Mouse (Mus musculus): Measurements from ENCODE around the gene Map3k7cl.

The Map3k7cl gene

DNA sequence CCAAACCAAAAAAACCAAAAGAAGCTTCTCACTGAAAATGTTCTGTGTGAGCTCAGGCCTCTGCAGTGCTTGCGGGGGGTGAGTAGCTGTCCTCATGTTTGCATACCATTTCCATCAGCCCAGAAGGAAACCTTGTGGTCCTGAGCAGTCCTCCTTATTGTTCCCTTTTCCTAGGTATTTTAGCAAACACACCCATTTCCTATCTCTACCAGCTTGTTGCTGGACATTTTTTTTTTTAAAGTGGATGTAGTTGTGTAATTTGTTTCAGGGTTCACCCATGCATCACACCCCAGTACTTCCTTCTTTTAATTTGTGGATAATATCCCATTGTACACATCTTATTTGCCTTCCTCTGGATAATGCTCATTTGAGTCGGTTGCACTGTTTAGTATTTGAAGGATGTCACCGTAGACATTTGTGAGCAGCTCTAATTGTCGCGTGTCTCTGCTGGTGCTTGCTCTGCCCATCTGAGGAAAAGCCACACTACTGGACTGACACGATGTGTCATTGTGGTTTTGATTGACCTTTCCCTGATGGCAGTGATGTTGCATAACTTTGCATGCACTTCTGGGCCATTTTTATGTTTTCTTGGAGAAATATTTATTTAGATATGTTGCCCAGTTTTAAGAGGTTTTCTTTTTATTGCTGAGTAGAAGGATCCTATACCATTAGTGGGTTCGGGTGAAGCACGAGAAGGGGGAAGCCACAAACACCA is 32.6 kb downstream of the Map3k7cl start:
- DNase-seq (ENCODE audit: low spot score): no peak

DNA sequence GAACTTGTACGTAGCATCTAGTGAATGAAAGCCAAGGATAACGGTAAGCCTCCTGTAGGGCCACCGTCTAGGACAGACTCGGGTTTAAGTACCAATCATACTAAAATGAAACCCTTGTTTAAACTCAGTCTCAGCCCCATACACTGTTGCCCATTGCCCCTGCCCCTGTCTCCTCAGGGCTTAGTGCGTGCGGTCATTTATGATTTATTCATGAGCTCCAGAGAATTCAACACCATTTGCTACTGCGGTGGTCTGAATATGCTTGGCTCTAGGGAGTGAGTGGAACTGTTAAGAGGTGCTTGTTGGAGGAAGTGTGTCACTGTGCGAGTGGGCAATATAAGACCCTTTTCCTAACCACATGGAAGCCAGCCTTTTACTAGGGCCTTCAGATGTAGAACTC is 34.7 kb downstream of the Map3k7cl start:
- DNase-seq (ENCODE audit: low spot score): no peak

- no peak for DNase-seq (ENCODE audit: low spot score)
These were observed 41.0 kb downstream of the Map3k7cl start for GRCm38 (mm10) chr16:87594145-87594544.

- DNase-seq (ENCODE audit: low spot score): no peak
These were observed 42.0 kb downstream of the Map3k7cl start for GRCm38 (mm10) chr16:87595149-87595548.

DNA sequence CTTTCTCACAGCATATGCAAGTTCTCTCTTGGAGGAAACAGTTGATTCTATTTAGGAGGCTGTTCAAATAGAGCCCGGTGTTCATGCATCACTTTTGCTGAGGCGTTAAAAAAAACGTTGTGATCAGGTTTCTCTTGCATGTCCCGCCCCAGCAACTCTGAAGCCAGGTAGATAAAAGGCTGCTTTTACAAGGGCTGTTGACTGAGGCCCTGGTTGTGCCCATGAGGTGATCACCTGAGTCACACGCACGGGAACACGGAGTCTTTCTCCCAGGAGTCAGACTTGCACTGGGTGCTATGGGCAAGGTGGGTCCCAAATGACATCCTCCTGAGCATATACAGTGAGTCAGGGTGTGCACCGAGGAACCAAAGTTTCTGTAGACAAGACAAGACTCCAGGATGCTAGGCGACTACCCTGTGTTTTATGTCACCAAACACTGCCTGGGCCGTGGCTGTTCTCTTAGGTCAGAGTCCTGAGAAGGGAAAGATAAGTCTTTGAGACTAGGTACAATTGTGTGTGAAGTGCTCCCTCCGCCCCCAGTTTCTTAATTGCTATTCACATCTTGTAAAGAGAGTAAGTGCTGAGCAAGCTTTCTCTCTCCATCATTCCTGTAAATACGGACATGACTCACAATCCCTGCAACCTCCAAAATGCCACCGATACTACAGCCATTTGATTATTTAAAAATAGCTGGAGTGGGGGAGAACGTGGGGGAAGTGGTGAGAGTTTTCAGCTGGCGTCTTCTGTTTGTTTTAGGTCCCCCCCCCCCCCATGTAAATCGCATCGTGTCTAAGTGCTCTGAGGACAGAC is 49.8 kb downstream of the Map3k7cl start:
- no peak for DNase-seq (ENCODE audit: low spot score)

DNA sequence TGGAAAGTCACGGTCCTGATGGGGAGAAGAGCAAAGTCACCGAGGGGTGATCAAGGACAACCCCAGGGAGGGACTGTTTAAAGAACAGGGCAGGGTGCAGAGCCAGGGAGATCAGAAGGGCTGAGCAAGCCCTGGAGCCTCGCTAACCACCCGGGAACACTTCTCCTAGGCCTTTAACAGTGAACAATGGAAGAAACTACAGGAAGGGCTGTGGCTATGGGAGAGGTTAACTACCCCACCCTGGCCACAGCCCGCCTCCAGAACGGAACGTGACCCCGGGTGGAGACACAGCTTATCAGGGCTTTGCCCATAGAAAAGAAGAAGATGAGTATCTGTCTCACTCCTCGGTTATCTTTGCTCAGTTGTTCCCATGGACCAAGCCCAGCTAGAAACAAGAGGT is 50.9 kb downstream of the Map3k7cl start:
- no peak for DNase-seq (ENCODE audit: low spot score)

- DNase-seq (ENCODE audit: low spot score): no peak
These were observed 51.8 kb downstream of the Map3k7cl start for GRCm38 (mm10) chr16:87604883-87605282.

GRCm38 (mm10) chr16:87607383-87607782 is 54.3 kb downstream of the Map3k7cl start:
- no peak for DNase-seq (ENCODE audit: low spot score)

DNA sequence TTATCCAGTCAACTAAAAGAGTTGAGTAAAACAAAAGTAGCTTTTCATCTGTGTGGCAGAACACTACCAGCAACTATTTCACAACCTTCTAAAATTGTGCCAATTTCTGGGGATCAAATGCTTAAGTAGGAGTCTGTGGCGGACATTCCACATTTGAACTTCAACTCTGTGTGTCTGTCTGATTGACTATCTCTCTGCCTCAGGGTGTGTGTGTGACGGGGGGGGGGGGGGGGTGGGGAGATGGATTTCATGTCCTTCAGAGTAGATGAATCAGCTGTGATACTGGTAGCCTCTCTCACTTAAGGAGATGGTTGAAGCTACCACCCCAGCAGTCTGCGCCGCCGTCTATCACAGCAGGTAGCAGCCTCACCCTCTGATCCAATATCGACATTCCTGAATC is 54.8 kb downstream of the Map3k7cl start:
- no peak for DNase-seq (ENCODE audit: low spot score)

DNA sequence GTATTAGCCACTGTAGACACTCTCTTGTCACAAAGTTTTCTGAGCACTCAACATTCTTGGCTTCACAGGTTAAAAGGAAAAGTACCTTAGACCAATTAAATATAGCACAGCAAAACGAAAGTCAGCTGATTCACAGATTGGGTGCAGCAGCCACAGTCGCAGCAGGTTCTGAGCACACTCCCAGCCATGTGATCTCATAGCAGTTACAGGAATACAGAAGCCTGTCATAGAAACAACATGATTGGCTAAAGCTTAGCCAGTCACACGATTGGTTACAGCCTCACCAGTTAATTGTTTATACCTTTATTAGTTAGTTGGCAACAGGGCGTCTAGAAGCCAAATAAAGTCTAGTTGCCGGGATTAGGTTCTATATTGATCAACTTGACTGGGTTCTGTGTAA is 57.0 kb downstream of the Map3k7cl start:
- no peak for DNase-seq (ENCODE audit: low spot score)

DNA sequence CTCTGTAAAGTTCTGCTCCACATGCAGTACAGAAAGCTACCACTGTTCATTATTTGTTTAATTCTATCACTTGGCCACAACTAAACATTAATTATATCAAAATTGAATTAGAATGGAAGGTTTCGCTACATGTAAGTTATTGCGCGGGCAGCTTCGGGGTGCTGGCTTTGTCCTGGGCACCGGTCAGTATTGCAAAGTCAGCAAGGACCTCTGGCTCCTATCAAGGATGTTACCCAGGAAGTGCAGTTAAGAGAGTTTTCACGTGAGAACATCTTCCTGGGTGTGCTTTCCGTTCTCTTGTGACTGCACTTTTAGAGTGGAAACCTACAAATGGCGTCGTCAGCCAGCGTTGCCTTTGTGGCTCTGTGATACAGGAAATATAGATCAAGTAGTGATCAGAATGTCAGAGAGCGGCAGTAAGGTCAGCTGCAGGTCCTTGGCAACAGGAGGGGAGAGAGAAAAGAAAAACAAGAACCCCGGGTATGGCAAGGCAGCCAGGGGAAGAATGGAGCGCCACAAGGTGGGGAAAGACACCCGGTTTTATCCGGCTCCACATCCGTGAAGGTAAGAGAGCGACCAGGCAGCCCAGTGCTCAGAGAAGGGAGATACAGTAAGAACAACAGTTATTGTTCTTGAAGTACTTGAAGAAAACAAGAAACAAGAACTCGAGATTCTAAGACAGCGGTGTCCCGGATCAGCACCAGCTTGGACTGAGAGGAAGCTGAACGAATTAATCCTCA is 57.6 kb downstream of the Map3k7cl start:
- no peak for DNase-seq (ENCODE audit: low spot score)

- DNase-seq (ENCODE audit: low spot score): no peak
These were observed 58.3 kb downstream of the Map3k7cl start for GRCm38 (mm10) chr16:87611420-87611819.

GRCm38 (mm10) chr16:87612218-87612838 is 59.2 kb downstream of the Map3k7cl start:
- no peak for DNase-seq (ENCODE audit: low spot score)

GRCm38 (mm10) chr16:87617377-87617776 is 64.2 kb downstream of the Map3k7cl start:
- no peak for DNase-seq (ENCODE audit: low spot score)

- no peak for DNase-seq (ENCODE audit: low spot score)
These were observed 68.1 kb downstream of the Map3k7cl start for GRCm38 (mm10) chr16:87621246-87621645.

DNA sequence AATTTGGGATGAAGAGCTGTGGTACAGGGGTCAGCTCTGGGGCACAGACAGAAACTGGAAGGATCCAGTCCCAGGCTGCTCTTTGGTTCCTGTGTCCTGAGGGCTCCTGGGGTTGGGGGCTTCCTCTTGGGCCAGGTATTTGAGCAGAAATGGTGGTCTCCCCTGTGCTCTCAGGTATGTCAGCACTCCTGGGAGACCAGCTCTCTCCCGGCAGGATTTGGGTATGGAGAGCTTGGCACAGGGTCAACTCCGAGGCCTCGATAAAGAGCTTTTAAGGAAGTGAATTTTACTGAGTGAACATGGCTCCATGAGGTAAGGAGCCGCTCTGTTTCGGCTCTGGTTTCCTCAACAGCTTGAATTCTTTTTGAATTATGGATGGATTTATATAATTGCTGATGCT is 70.8 kb downstream of the Map3k7cl start:
- DNase-seq (ENCODE audit: low spot score): no peak

- DNase-seq (ENCODE audit: low spot score): no peak
These were observed 71.8 kb downstream of the Map3k7cl start for GRCm38 (mm10) chr16:87624937-87625336.

DNA sequence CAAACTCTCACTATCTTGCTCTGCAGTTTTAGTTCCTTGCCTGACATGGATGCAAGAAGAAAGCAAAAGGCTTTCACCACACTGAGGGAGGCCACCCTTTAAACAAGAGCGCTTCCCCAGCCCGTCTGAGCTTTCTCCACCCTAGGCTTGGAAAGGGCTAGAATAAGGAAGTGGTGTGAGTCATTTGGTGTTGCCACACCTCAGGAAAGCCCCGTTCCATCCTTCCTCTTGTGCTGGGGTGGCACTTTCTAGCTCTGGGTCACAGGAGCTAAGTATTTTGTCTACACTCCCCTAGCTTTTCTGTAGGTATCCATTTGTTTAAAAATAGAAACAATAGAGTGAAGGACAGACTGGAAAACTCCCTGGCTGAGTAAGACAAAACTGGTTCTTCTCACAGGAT is 72.2 kb downstream of the Map3k7cl start:
- no peak for DNase-seq (ENCODE audit: low spot score)

- DNase-seq (ENCODE audit: low spot score): no peak
These were observed 72.7 kb downstream of the Map3k7cl start for GRCm38 (mm10) chr16:87625816-87626215.

DNA sequence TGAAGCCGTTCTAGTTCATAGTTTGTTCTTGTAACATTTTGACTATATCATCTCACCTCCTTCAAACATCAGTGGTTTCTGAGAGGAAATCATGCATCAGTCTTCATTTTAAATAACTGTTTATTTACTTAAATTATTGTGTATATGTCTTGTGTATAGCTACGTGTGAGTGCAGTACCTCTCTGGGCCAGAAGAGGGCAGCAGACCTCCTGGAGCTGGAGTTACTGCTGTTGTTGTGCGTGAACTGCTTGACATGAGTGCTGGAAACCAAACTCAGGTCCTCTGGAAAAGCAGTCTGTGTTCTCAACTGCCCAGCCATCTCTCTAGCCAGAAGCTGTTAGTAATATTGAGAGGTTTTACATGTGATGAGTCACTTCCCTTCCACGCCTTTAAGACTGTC is 73.6 kb downstream of the Map3k7cl start:
- no peak for DNase-seq (ENCODE audit: low spot score)

DNA sequence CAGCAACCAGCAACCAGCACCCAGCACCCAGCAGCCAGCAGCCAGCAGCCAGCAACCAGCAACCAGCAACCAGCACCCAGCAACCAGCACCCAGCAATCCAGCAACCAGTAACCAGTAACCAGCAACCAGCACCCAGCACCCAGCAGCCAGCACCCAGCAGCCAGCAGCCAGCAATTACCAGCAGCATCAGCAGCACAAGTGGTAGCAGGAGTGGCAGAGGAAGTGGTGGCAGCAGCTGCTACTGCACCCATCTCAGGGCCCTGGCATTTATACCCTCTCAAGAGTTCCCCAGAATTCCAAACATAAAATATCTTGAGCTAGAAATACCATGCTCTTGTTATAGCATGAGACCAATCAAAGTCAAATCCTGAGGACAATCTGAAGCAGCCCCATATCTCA is 81.6 kb downstream of the Map3k7cl start:
- DNase-seq (ENCODE audit: low spot score): no peak

DNA sequence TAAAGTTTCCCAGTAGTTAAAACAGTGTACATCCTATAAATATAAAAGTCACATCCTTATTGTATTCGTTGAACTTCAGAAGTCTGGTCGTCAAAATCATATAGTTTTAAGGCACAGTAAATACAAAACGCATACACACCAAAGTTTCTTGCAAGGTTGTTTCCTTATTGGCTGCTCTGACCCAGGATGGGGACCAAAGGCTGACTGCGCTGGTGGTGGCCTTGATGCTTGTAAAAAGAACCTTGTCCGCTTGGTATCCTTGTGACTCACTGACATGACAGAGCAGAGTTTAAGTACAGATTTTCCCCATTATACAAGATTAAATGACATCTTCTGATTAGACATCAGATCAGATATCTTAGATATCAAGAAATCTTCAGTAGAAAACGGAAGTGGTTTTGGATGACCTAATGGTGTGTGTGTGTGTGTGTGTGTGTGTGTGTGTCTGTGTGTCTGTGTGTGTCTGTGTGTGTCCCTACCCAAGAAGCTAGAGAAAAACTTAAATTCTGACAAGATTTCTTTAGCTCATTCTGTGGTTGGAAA is 82.2 kb downstream of the Map3k7cl start:
- DNase-seq (ENCODE audit: low spot score): no peak

Measured in ovary, postnatal 10 days (tissue).